Mouse (Mus musculus): ENCODE measurements around the gene Acap3. TPM values are rescaled to one million over a fixed set of nuclear protein-coding genes. Genes with fewer than 3 reads are reported as not detected.
A peak's percentile ranks its signal among the peaks of the same experiment; 100 is the strongest.

Acap3 gene
- 31.0 TPM for polyA plus RNA-seq (2012; fragmentation: generic; extraction: Trizol)
- long read RNA-seq, experiment 1, partial matches to known transcripts: 4 of 13 reads
- long read RNA-seq, experiment 1, other reads (novel, unspliced or antisense): 9 of 13 reads
- long read RNA-seq, experiment 2, full-length matches to known transcripts: 1 of 204 reads
- long read RNA-seq, experiment 2, partial matches to known transcripts: 11 of 204 reads
- long read RNA-seq, experiment 2, other reads (novel, unspliced or antisense): 192 of 204 reads

GRCm38 (mm10) chr4:155891551-155892001, at the start of gene Acap3, which contains the start of gene Pusl1:
Gene Acap3 (plus strand): TSS chr4:155891822.
Gene Pusl1 (minus strand): TSS chr4:155891781.
- TF ChIP-seq MYOG (IDR thresholded peaks at IDR 0.05; ENCODE audit: control insufficient read depth, extremely low read depth, insufficient read length) (no peak), USF1 (IDR thresholded peaks at IDR 0.05; ENCODE audit: low read depth) (peak; percentile 46), MAX (IDR thresholded peaks at IDR 0.05) (peak; percentile 74)

GRCm38 (mm10) chr4:155843231-155843630, 48.4 kb upstream of the Acap3 start:
- peaks cover 10% of the 10 kb centered on the region for H3K79me3 ChIP-seq (ENCODE audit: low read depth)
- no peaks in the 10 kb centered on the region for H3K27me3 ChIP-seq (ENCODE audit: control insufficient read depth, insufficient read depth, insufficient read length)
- peaks cover 22% of the 10 kb centered on the region for H3K79me2 ChIP-seq (ENCODE audit: control insufficient read depth, insufficient read depth)
- H3ac ChIP-seq (ENCODE audit: control insufficient read depth, insufficient read length, low read depth): no peak overlapping the region
- no peak overlapping the region for H3K4me3 ChIP-seq (ENCODE audit: insufficient read depth, poor library complexity, severe bottlenecking)
- TF ChIP-seq CTCF (IDR thresholded peaks at IDR 0.05; ENCODE audit: control insufficient read depth, insufficient read depth, insufficient read length) (no peak), MYOG (IDR thresholded peaks at IDR 0.05; ENCODE audit: control insufficient read depth, extremely low read depth, insufficient read length) (no peak), CEBPB (IDR thresholded peaks at IDR 0.05; ENCODE audit: low read depth) (no peak)
- peaks cover 9% of the 10 kb centered on the region for H3K36me3 ChIP-seq (ENCODE audit: control insufficient read depth, insufficient read depth)

More at GRCm38 (mm10) chr4:155891551-155892001, at the start of gene Acap3, which contains the start of gene Pusl1:
- H3ac ChIP-seq (ENCODE audit: control insufficient read depth, insufficient read length, low read depth): peak within 1 kb of the TSS; percentile 93
- peaks cover 70% of the 10 kb centered on the region for H3K79me2 ChIP-seq (ENCODE audit: control insufficient read depth, insufficient read depth)
- H3K79me3 ChIP-seq (ENCODE audit: low read depth): peaks cover 41% of the 10 kb centered on the region
- H3K36me3 ChIP-seq (ENCODE audit: control insufficient read depth, insufficient read depth): peaks cover 35% of the 10 kb centered on the region
- H3K27me3 ChIP-seq (ENCODE audit: control insufficient read depth, insufficient read depth, insufficient read length): no peaks in the 10 kb centered on the region
- peak within 1 kb of the TSS; percentile 85 for H3K4me3 ChIP-seq (ENCODE audit: insufficient read depth, poor library complexity, severe bottlenecking)

- H3ac ChIP-seq (ENCODE audit: control insufficient read depth, insufficient read length, low read depth): peak within 1 kb of the TSS; percentile 81
- H3K79me3 ChIP-seq (ENCODE audit: low read depth): peaks cover 44% of the 10 kb centered on the region
- peaks cover 46% of the 10 kb centered on the region for H3K79me2 ChIP-seq (ENCODE audit: control insufficient read depth, insufficient read depth)
- H3K4me3 ChIP-seq (ENCODE audit: insufficient read depth, poor library complexity, severe bottlenecking): peak within 1 kb of the TSS; percentile 76
- TF ChIP-seq CEBPB (IDR thresholded peaks at IDR 0.05; ENCODE audit: low read depth) (no peak), CTCF (IDR thresholded peaks at IDR 0.05; ENCODE audit: control insufficient read depth, insufficient read depth, insufficient read length) (peak; percentile 90)
- no peaks in the 10 kb centered on the region for H3K27me3 ChIP-seq (ENCODE audit: control insufficient read depth, insufficient read depth, insufficient read length)
- peaks cover 14% of the 10 kb centered on the region for H3K36me3 ChIP-seq (ENCODE audit: control insufficient read depth, insufficient read depth)
Measured at GRCm38 (mm10) chr4:155846871-155847578, 44.6 kb upstream of the Acap3 start, which contains the start of gene Dvl1. Gene Dvl1 (plus strand): TSS chr4:155847402.

GRCm38 (mm10) chr4:155847591-155848352, 43.9 kb upstream of the Acap3 start:
- no peaks in the 10 kb centered on the region for H3K27me3 ChIP-seq (ENCODE audit: control insufficient read depth, insufficient read depth, insufficient read length)
- peaks cover 9% of the 10 kb centered on the region for H3K36me3 ChIP-seq (ENCODE audit: control insufficient read depth, insufficient read depth)
- H3ac ChIP-seq (ENCODE audit: control insufficient read depth, insufficient read length, low read depth): peak overlapping the region; percentile 81
- peaks cover 51% of the 10 kb centered on the region for H3K79me3 ChIP-seq (ENCODE audit: low read depth)
- H3K79me2 ChIP-seq (ENCODE audit: control insufficient read depth, insufficient read depth): peaks cover 54% of the 10 kb centered on the region
- peak overlapping the region; percentile 76 for H3K4me3 ChIP-seq (ENCODE audit: insufficient read depth, poor library complexity, severe bottlenecking)
- TF ChIP-seq CEBPB (IDR thresholded peaks at IDR 0.05; ENCODE audit: low read depth) (no peak), MYOG (IDR thresholded peaks at IDR 0.05; ENCODE audit: control insufficient read depth, extremely low read depth, insufficient read length) (no peak), MYOD1 (IDR thresholded peaks at IDR 0.05; ENCODE audit: control insufficient read depth, insufficient read length, low read depth) (no peak), CTCF (IDR thresholded peaks at IDR 0.05; ENCODE audit: control insufficient read depth, insufficient read depth, insufficient read length) (peak; percentile 22), USF1 (IDR thresholded peaks at IDR 0.05; ENCODE audit: low read depth) (no peak)

- Histone ChIP-seq H3K79me2 (ENCODE audit: control insufficient read depth, insufficient read depth) (peaks cover 61% of the 10 kb centered on the region), H3K36me3 (ENCODE audit: control insufficient read depth, insufficient read depth) (peaks cover 5% of the 10 kb centered on the region), H3K79me3 (ENCODE audit: low read depth) (peaks cover 56% of the 10 kb centered on the region), H3K4me3 (ENCODE audit: insufficient read depth, poor library complexity, severe bottlenecking) (peak overlapping the region; percentile 76), H3K27me3 (ENCODE audit: control insufficient read depth, insufficient read depth, insufficient read length) (no peaks in the 10 kb centered on the region), H3ac (ENCODE audit: control insufficient read depth, insufficient read length, low read depth) (peak overlapping the region; percentile 43)
- TF ChIP-seq MYOD1 (IDR thresholded peaks at IDR 0.05; ENCODE audit: control insufficient read depth, insufficient read length, low read depth) (no peak), FOSL1 (IDR thresholded peaks at IDR 0.05; ENCODE audit: insufficient read depth, low read length, poor library complexity, severe bottlenecking) (no peak), MYOG (IDR thresholded peaks at IDR 0.05; ENCODE audit: control insufficient read depth, extremely low read depth, insufficient read length) (no peak), CEBPB (IDR thresholded peaks at IDR 0.05; ENCODE audit: low read depth) (no peak), USF1 (IDR thresholded peaks at IDR 0.05; ENCODE audit: low read depth) (no peak), CTCF (IDR thresholded peaks at IDR 0.05; ENCODE audit: control insufficient read depth, insufficient read depth, insufficient read length) (no peak), MAX (IDR thresholded peaks at IDR 0.05) (no peak)
Measured at GRCm38 (mm10) chr4:155848434-155849095, 43.1 kb upstream of the Acap3 start.

All from C2C12 (cell line).